Mouse (Mus musculus) CD4-positive, CD25-positive, alpha-beta regulatory T cell, adult 2 months (primary cell): ENCODE measurements around the gene Stx8.

Source experiments
- DNase-seq: peaks from one replicate; pipeline ENCODE4 v3.0.0-alpha.2; 2012; ENCODE audit warnings: low read depth, low spot score

The Stx8 gene

GRCm38 (mm10) chr11:67975252-67975651, 9.3 kb downstream of the Stx8 start:
- DNase-seq: peak; percentile 67

- DNase-seq: no peak
These were observed 17.6 kb downstream of the Stx8 start for GRCm38 (mm10) chr11:67983564-67983963.

- no peak for DNase-seq
These were observed 25.2 kb downstream of the Stx8 start for GRCm38 (mm10) chr11:67991240-67991639.

GRCm38 (mm10) chr11:67995965-67996364, 30.0 kb downstream of the Stx8 start:
- DNase-seq: no peak

GRCm38 (mm10) chr11:67998905-67999304, 32.9 kb downstream of the Stx8 start:
- DNase-seq: no peak

GRCm38 (mm10) chr11:67999629-68000028, 33.6 kb downstream of the Stx8 start:
- peak; percentile 13 for DNase-seq

GRCm38 (mm10) chr11:68004191-68004590, 38.2 kb downstream of the Stx8 start:
- peak; percentile 70 for DNase-seq

GRCm38 (mm10) chr11:68006216-68006789, 40.3 kb downstream of the Stx8 start:
- no peak for DNase-seq

GRCm38 (mm10) chr11:68007645-68008044, 41.7 kb downstream of the Stx8 start:
- no peak for DNase-seq

- DNase-seq: no peak
These were observed 43.4 kb downstream of the Stx8 start for GRCm38 (mm10) chr11:68009377-68009776.

GRCm38 (mm10) chr11:68012207-68012606, 46.2 kb downstream of the Stx8 start:
- DNase-seq: no peak

GRCm38 (mm10) chr11:68018191-68018590, 52.2 kb downstream of the Stx8 start:
- no peak for DNase-seq

- DNase-seq: no peak
These were observed 53.2 kb downstream of the Stx8 start for GRCm38 (mm10) chr11:68019156-68019555.

- DNase-seq: no peak
These were observed 56.0 kb downstream of the Stx8 start for GRCm38 (mm10) chr11:68021976-68022375.

GRCm38 (mm10) chr11:68022895-68023294, 56.9 kb downstream of the Stx8 start:
- no peak for DNase-seq

- DNase-seq: no peak
These were observed 57.9 kb downstream of the Stx8 start for GRCm38 (mm10) chr11:68023811-68024369.

- no peak for DNase-seq
These were observed 60.6 kb downstream of the Stx8 start for GRCm38 (mm10) chr11:68026590-68026989.

GRCm38 (mm10) chr11:68029079-68029478, 63.1 kb downstream of the Stx8 start:
- DNase-seq: no peak

- no peak for DNase-seq
These were observed 63.9 kb downstream of the Stx8 start for GRCm38 (mm10) chr11:68029871-68030270.

GRCm38 (mm10) chr11:68030771-68031170, 64.8 kb downstream of the Stx8 start:
- DNase-seq: no peak

- DNase-seq: no peak
These were observed 66.5 kb downstream of the Stx8 start for GRCm38 (mm10) chr11:68032448-68032847.

- no peak for DNase-seq
These were observed 67.4 kb downstream of the Stx8 start for GRCm38 (mm10) chr11:68033331-68033926.

- no peak for DNase-seq
These were observed 68.4 kb downstream of the Stx8 start for GRCm38 (mm10) chr11:68034422-68034821.
